ENCODE assay signal across 10 mouse cellular contexts in the genomic region with DNA sequence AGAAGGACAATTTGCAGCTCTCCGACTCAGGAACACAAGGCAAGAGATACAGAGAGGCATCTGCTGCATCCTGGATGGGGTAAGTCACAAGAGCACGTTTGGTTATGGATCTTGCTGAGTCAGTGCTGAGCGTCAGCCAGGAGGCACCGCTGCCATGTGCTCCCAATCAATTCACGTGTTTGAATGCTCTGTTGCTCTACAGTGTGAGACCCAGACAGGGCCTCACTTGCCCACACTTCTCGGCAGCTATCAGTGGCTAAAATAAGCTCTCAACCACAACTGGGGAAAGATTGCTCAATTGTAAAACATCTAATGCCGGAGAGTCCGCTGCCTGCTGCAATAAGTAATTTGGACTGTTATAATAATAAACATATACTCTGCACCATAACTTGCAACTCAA. TPM values are rescaled to one million over a fixed set of nuclear protein-coding genes. Genes with fewer than 3 reads are reported as not detected.
A peak's percentile ranks its signal among the peaks of the same experiment; 100 is the strongest.
DNase-seq lines count a peak whose midpoint lies in the region; ATAC-seq lines count a peak whose summit lies in the region.
"Had no signal": no experiment of that assay in that cellular context is flagged by ENCODE, and none has a peak within 500 bp of the region (broad histone marks: within the 10 kb centered on the region; RNA-seq: fewer than 3 reads in every experiment).

No protein-coding gene starts in this region.

- no peaks in the 10 kb centered on the region for H3K9me3 ChIP-seq in midbrain, embryonic 10.5 days (replicated peaks)
- H3K9me3 ChIP-seq: embryonic facial prominence, embryonic 15.5 days had no signal

- no peaks in the 10 kb centered on the region for H3K27me3 ChIP-seq in midbrain, embryonic 10.5 days (ENCODE audit: low read depth, poor library complexity, severe bottlenecking)
- H3K27me3 ChIP-seq: embryonic facial prominence, embryonic 15.5 days had no signal

- H3K27ac ChIP-seq in midbrain, embryonic 10.5 days (replicated peaks), result no peak overlapping the region
- H3K27ac ChIP-seq: embryonic facial prominence, embryonic 15.5 days had no signal

- no peak for ATAC-seq in inflammation-experienced regulatory T-cells, adult 6 months

- no peak overlapping the region for H3K4me3 ChIP-seq in midbrain, embryonic 10.5 days
- H3K4me3 ChIP-seq: embryonic facial prominence, embryonic 15.5 days had no signal

- no peaks in the 10 kb centered on the region for H3K36me3 ChIP-seq in midbrain, embryonic 10.5 days
- H3K36me3 ChIP-seq: embryonic facial prominence, embryonic 15.5 days had no signal

- H3K4me1 ChIP-seq in midbrain, embryonic 10.5 days, result no peaks in the 10 kb centered on the region

- 74% methylated on average over 8 of the region's 8 CpGs for WGBS in midbrain, embryonic 10.5 days

- DNase-seq in cerebellum, postnatal 25 days, result peak; percentile 15 to 19
- no peak for DNase-seq in cerebellum, adult 9-11 months
- peak; percentile 91 for DNase-seq in 416B (ENCODE audit: low read depth)
- peak; percentile 94 for DNase-seq in fibroblast of lung, adult 2 months (ENCODE audit: low read depth)
- DNase-seq in heart, postnatal 4 days, result peak; percentile 28
- no peak for DNase-seq in right cerebral cortex, adult 2 months (ENCODE audit: low spot score in 2 of 2)
- DNase-seq in midbrain, embryonic 10.5 days (ENCODE audit: low spot score), result no peak
- DNase-seq: adrenal gland, adult 8-10 months had no signal

RNA-seq across cellular contexts. Expression of gene Mamdc2, which starts 41.5 kb away (rescaled TPM):
- total RNA-seq in heart, postnatal 4 days (2021), result 1 to 10 TPM; 2.4 to 2.6 TPM
- 1.0 and 1.5 TPM in 2 replicates for polyA plus RNA-seq in midbrain, embryonic 10.5 days (2016; fragmentation: Nextera tagmentation; extraction: Ambion mirVana)
- polyA plus RNA-seq in inflammation-experienced regulatory T-cells, adult 6 months (2017; shearing (Covaris generic)), result not detected

Comparison
In these comparisons a context has a peak if more than half of its experiments do, and no peak if none do; other contexts are left out.
1. DNase-seq: peak in cerebellum, postnatal 25 days (2 of 2), 416B (single experiment), fibroblast of lung, adult 2 months (single experiment) and heart, postnatal 4 days (single experiment); none in cerebellum, adult 9-11 months (single experiment), right cerebral cortex, adult 2 months (0 of 2) and midbrain, embryonic 10.5 days (single experiment).